Mouse (Mus musculus): ENCODE measurements around the gene Cdkn2a. TPM values are rescaled to one million over a fixed set of nuclear protein-coding genes. Genes with fewer than 3 reads are reported as not detected.

Cdkn2a gene
- total RNA-seq, 2 experiments from 2014 or later, result not detected

GRCm38 (mm10) chr4:89279641-89280040 lies 14.8 kb downstream of the Cdkn2a start:
- ATAC-seq (replicated peaks; ENCODE audit: low FRiP score, poor library complexity, severe bottlenecking), result no peak

GRCm38 (mm10) chr4:89277381-89277940 lies 17.0 kb downstream of the Cdkn2a start:
- no peak for ATAC-seq (replicated peaks; ENCODE audit: low FRiP score, poor library complexity, severe bottlenecking)

GRCm38 (mm10) chr4:89276669-89277219 lies 17.7 kb downstream of the Cdkn2a start:
- ATAC-seq (replicated peaks; ENCODE audit: low FRiP score, poor library complexity, severe bottlenecking), result no peak

- ATAC-seq (replicated peaks; ENCODE audit: low FRiP score, poor library complexity, severe bottlenecking), result no peak
Measured at GRCm38 (mm10) chr4:89275811-89276584, 18.5 kb downstream of the Cdkn2a start.

GRCm38 (mm10) chr4:89274829-89275548 lies 19.5 kb downstream of the Cdkn2a start:
- no peak for ATAC-seq (replicated peaks; ENCODE audit: low FRiP score, poor library complexity, severe bottlenecking)

- no peak for ATAC-seq (replicated peaks; ENCODE audit: low FRiP score, poor library complexity, severe bottlenecking)
Measured at GRCm38 (mm10) chr4:89274006-89274405, 20.4 kb downstream of the Cdkn2a start.

- no peak for ATAC-seq (replicated peaks; ENCODE audit: low FRiP score, poor library complexity, severe bottlenecking)
Measured at GRCm38 (mm10) chr4:89273585-89273984, 20.9 kb downstream of the Cdkn2a start.

GRCm38 (mm10) chr4:89272961-89273540 lies 21.4 kb downstream of the Cdkn2a start:
- ATAC-seq (replicated peaks; ENCODE audit: low FRiP score, poor library complexity, severe bottlenecking), result no peak

GRCm38 (mm10) chr4:89272101-89272718 lies 22.2 kb downstream of the Cdkn2a start:
- ATAC-seq (replicated peaks; ENCODE audit: low FRiP score, poor library complexity, severe bottlenecking), result no peak

- no peak for ATAC-seq (replicated peaks; ENCODE audit: low FRiP score, poor library complexity, severe bottlenecking)
Measured at GRCm38 (mm10) chr4:89257768-89258167, 36.7 kb downstream of the Cdkn2a start.

GRCm38 (mm10) chr4:89234446-89234845 lies 60.0 kb downstream of the Cdkn2a start:
- ATAC-seq (replicated peaks; ENCODE audit: low FRiP score, poor library complexity, severe bottlenecking), result no peak

Other genes with a start within 250 kb of the Cdkn2a start
- 4.2 and 4.8 TPM in 2 replicates for gene Mtap, start 157.5 kb downstream of the Cdkn2a start, total RNA-seq (2015; ENCODE audit: low replicate concordance)
- gene Mtap, start 157.5 kb downstream of the Cdkn2a start, total RNA-seq (2017; ENCODE audit: low replicate concordance), result 2.6 and 3.2 TPM in 2 replicates
- not detected in 2 replicates for gene Cdkn2b, start 16.4 kb upstream of the Cdkn2a start, total RNA-seq (2015; ENCODE audit: low replicate concordance)
- gene Cdkn2b, start 16.4 kb upstream of the Cdkn2a start, total RNA-seq (2017; ENCODE audit: low replicate concordance), result not detected in 2 replicates

Measured in erythroblast, adult 5-6 weeks (primary cell).